Mouse (Mus musculus) neural tube, embryonic 11.5 days (tissue): ENCODE data around the gene Ncam1. TPM values are rescaled to one million over a fixed set of nuclear protein-coding genes. Genes with fewer than 3 reads are reported as not detected.

Experiments
- ATAC-seq: fragments of 200-750 bp; cut with Nextera tagmentation; 2 replicates; pipeline ENCODE4 v1.8.0; 2017; ENCODE audit warnings: moderate number of reproducible peaks, mild to moderate bottlenecking, moderate TSS enrichment, moderate library complexity; ENCODE audit not compliant: insufficient read depth, low FRiP score, low TSS enrichment
- DNase-seq: peaks from one replicate; pipeline ENCODE4 v3.0.0-alpha.2; 2015; ENCODE audit warnings: low spot score
- H3K27ac ChIP-seq: fragments of 300-500 bp; sonication (generic); 2 replicates; pipeline ENCODE4 v1.5.1; 2014; ENCODE audit warnings: low read depth, mild to moderate bottlenecking, low read length
- H3K27me3 ChIP-seq: fragments of 300-500 bp; sonication (generic); 2 replicates; pipeline ENCODE4 v1.6.1; 2014; ENCODE audit warnings: mild to moderate bottlenecking, low read length, mixed read lengths; ENCODE audit not compliant: control insufficient read depth, insufficient read depth
- H3K36me3 ChIP-seq: fragments of 300-500 bp; sonication (generic); 2 replicates; pipeline ENCODE4 v1.6.1; 2014; ENCODE audit warnings: mild to moderate bottlenecking, low read length, moderate library complexity, mixed read lengths; ENCODE audit not compliant: control insufficient read depth, insufficient read depth
- H3K4me1 ChIP-seq: fragments of 300-500 bp; sonication (generic); 2 replicates; pipeline ENCODE4 v1.6.1; 2014; ENCODE audit warnings: low read length, mixed read lengths; ENCODE audit not compliant: control insufficient read depth, insufficient read depth
- H3K4me2 ChIP-seq: fragments of 300-500 bp; sonication (generic); 2 replicates; pipeline ENCODE4 v1.6.1; 2014; ENCODE audit warnings: low read depth, mild to moderate bottlenecking, moderate library complexity
- H3K4me3 ChIP-seq: fragments of 300-500 bp; sonication (generic); 2 replicates; pipeline ENCODE4 v1.5.1; 2014; ENCODE audit warnings: low read depth, low read length
- H3K9ac ChIP-seq: fragments of 300-500 bp; sonication (generic); 2 replicates; pipeline ENCODE4 v1.6.1; 2014; ENCODE audit warnings: mild to moderate bottlenecking, low read length
- H3K9me3 ChIP-seq: fragments of 300-500 bp; sonication (generic); 2 replicates; pipeline ENCODE4 v1.6.1; 2016; ENCODE audit warnings: low read length; ENCODE audit not compliant: control insufficient read depth
- WGBS: fragments of 180-500 bp; shearing (Covaris S2); extraction: QIAGEN DNeasy Blood & Tissue Kit; methylation state at CpG from one replicate; pipeline ENCODE4 v1.1.7; 2014; 5-methylcytosine and 5-hydroxymethylcytosine counted together
- polyA plus RNA-seq: library from polyadenylated mRNA; unstranded; fragments of >200 nt; fragmentation: Nextera tagmentation; extraction: Ambion mirVana; gene quantifications from 2 replicates; pipeline ENCODE4 v1.2.1, GENCODE M21; 2014

Gene Ncam1
- polyA plus RNA-seq, 1 experiment from 2014 or later: 193 TPM

GRCm38 (mm10) chr9:49531257-49531656, 267.5 kb downstream of the Ncam1 start:
- no peak for ATAC-seq

DNA sequence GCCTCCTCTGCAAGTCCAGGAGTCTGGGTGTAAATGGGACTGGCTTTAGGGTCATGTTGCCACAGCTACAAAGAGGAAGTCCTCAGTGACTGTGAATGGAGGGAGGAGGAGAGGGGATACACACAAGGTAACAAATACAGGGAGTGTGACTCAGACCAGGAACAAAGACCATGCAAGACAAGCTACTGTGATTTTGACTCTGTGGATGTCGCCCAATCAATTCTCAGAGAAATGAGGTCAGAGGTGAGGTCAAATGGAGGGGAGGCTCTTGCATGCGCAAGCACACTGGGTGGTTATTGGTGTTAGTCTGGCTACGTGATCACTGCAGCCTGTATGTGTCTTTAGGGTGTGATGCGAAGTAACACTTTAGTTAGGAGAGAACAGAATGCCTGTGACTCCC, 268.0 kb downstream of the Ncam1 start:
- no peak overlapping the region for H3K27ac ChIP-seq
- DNase-seq (no peak), ATAC-seq (no peak)
- H3K4me3 ChIP-seq: no peak overlapping the region
- no peaks in the 10 kb centered on the region for H3K9me3 ChIP-seq
- H3K36me3 ChIP-seq: no peaks in the 10 kb centered on the region
- peaks cover 9% of the 10 kb centered on the region for H3K4me1 ChIP-seq
- 41% methylated on average over 4 of the region's 4 CpGs for WGBS
- H3K27me3 ChIP-seq: no peaks in the 10 kb centered on the region
- H3K4me2 ChIP-seq: no peak overlapping the region
- H3K9ac ChIP-seq: no peak overlapping the region

More at GRCm38 (mm10) chr9:49531257-49531656, 267.5 kb downstream of the Ncam1 start:
- no peak overlapping the region for H3K4me2 ChIP-seq
- H3K4me3 ChIP-seq: no peak overlapping the region
- no peaks in the 10 kb centered on the region for H3K27me3 ChIP-seq
- no peak for DNase-seq
- no peak overlapping the region for H3K27ac ChIP-seq
- H3K9ac ChIP-seq: no peak overlapping the region
- 52% methylated on average over 7 of the region's 7 CpGs for whole genome bisulfite sequencing
- peaks cover 14% of the 10 kb centered on the region for H3K4me1 ChIP-seq
- no peaks in the 10 kb centered on the region for H3K9me3 ChIP-seq
- H3K36me3 ChIP-seq: no peaks in the 10 kb centered on the region

DNA sequence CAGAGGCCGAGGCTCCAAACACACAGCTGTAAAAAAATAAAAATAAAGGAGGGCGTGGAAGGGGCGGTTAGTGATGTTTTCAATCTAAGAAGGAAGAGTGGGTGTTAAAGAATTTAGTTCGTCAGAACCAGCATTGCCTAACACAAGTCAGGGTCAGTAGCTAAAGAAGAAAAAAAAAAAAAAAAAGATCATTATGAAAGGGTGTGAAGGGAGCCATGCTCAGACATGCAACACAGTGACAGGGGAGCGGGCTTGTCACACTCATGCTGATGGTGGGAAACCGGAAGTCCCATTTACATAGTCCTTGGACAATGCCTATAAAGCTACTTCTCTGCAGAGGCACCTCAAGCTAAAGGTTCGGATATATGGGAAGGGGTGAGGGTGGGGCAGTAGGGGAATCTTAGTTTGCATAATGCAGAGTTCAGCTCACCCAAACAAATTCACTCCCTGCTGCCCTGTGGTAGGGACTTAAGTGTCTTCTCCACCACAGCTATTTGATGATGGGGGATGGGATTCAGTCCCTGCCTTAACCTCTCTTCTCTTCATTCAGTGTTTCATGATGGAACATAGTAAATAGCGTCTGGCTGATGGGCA, 269.3 kb downstream of the Ncam1 start:
- Histone ChIP-seq H3K4me2 (no peak overlapping the region), H3K9me3 (no peaks in the 10 kb centered on the region), H3K27ac (no peak overlapping the region), H3K4me3 (no peak overlapping the region), H3K4me1 (peaks cover 5% of the 10 kb centered on the region), H3K27me3 (no peaks in the 10 kb centered on the region), H3K36me3 (no peaks in the 10 kb centered on the region), H3K9ac (no peak overlapping the region)
- WGBS: 65% methylated on average over 8 of the region's 8 CpGs
- ATAC-seq (no peak), DNase-seq (no peak)

DNA sequence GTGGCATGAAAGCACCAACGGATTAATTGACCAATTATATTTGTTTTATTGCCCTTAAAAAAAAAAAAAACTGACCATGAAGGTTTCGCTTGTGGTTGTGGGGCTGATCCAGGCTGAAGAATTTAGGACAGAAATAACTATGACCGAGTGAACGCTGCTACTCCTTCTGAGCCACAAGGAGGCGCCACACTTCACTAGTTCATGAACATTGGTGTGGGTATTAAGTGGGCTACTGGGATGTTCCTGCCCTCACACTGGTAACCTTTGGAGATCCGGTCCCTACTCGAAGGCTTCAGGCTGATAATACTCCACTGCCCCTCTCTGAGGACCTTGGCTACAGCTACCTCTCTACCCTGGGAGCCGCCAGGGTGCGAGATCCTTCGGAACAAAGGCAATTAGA, 269.8 kb downstream of the Ncam1 start:
- ATAC-seq: no peak; the same call in 1 of the 2 replicates
- DNase-seq: peak; percentile 66
- WGBS: 53% methylated on average over 10 of the region's 10 CpGs

GRCm38 (mm10) chr9:49528026-49528425, 270.7 kb downstream of the Ncam1 start:
- H3K36me3 ChIP-seq: no peaks in the 10 kb centered on the region
- ATAC-seq (no peak), DNase-seq (no peak)
- WGBS: 81% methylated on average over 5 of the region's 5 CpGs
- no peaks in the 10 kb centered on the region for H3K9me3 ChIP-seq
- no peak overlapping the region for H3K4me2 ChIP-seq
- no peaks in the 10 kb centered on the region for H3K4me1 ChIP-seq
- H3K9ac ChIP-seq: no peak overlapping the region
- H3K4me3 ChIP-seq: no peak overlapping the region
- H3K27me3 ChIP-seq: no peaks in the 10 kb centered on the region
- H3K27ac ChIP-seq: no peak overlapping the region

More for the DNA sequence above, 269.8 kb downstream of the Ncam1 start:
- Histone ChIP-seq H3K27me3 (no peaks in the 10 kb centered on the region), H3K4me3 (no peak overlapping the region), H3K9me3 (no peaks in the 10 kb centered on the region), H3K4me2 (no peak overlapping the region), H3K4me1 (no peaks in the 10 kb centered on the region), H3K9ac (no peak overlapping the region), H3K27ac (no peak overlapping the region), H3K36me3 (no peaks in the 10 kb centered on the region)

- 59% methylated on average over 8 of the region's 8 CpGs for WGBS
These were observed 271.4 kb downstream of the Ncam1 start for GRCm38 (mm10) chr9:49527340-49527739.

GRCm38 (mm10) chr9:49524721-49525120, 274.0 kb downstream of the Ncam1 start:
- H3K27ac ChIP-seq: no peak overlapping the region
- H3K4me1 ChIP-seq: no peaks in the 10 kb centered on the region
- DNase-seq (no peak), ATAC-seq (no peak)
- no peak overlapping the region for H3K4me2 ChIP-seq
- H3K36me3 ChIP-seq: no peaks in the 10 kb centered on the region
- no peak overlapping the region for H3K4me3 ChIP-seq
- 80% methylated on average over 9 of the region's 9 CpGs for WGBS
- no peaks in the 10 kb centered on the region for H3K27me3 ChIP-seq
- H3K9me3 ChIP-seq: no peaks in the 10 kb centered on the region
- no peak overlapping the region for H3K9ac ChIP-seq

More at GRCm38 (mm10) chr9:49527340-49527739, 271.4 kb downstream of the Ncam1 start:
- no peaks in the 10 kb centered on the region for H3K4me1 ChIP-seq
- no peaks in the 10 kb centered on the region for H3K27me3 ChIP-seq
- no peaks in the 10 kb centered on the region for H3K36me3 ChIP-seq
- no peaks in the 10 kb centered on the region for H3K9me3 ChIP-seq
- ATAC-seq (no peak), DNase-seq (no peak)
- H3K4me3 ChIP-seq: no peak overlapping the region
- no peak overlapping the region for H3K9ac ChIP-seq
- 0 out of 2 replicates have a peak overlapping the region, but pooled peaks have one; percentile 39 for H3K27ac ChIP-seq
- no peak overlapping the region for H3K4me2 ChIP-seq

DNA sequence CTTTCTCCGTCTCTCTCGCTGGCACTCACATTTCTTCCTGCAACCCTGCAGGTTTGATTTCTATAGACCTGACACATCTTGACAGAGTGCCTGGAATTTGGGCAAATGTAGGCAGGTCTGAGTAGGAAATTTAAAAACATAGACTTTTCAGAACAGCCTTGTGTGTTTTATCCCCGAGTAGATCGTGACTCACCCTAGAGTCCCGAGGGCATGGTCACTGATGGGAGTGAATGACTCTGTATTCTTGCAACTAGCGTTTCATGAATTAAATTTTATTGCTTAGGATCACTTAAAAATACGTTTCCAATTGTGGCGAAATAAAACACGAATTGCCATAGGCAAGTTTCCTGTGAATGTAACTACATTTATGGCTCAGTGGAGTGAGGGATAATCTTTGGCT, 274.8 kb downstream of the Ncam1 start:
- H3K4me1 ChIP-seq: no peaks in the 10 kb centered on the region
- no peak for ATAC-seq
- no peak overlapping the region for H3K27ac ChIP-seq
- H3K4me3 ChIP-seq: no peak overlapping the region
- H3K36me3 ChIP-seq: no peaks in the 10 kb centered on the region
- H3K27me3 ChIP-seq: no peaks in the 10 kb centered on the region
- DNase-seq: no peak
- no peaks in the 10 kb centered on the region for H3K9me3 ChIP-seq
- 89% methylated on average over 9 of the region's 9 CpGs for WGBS
- no peak overlapping the region for H3K9ac ChIP-seq
- H3K4me2 ChIP-seq: no peak overlapping the region

GRCm38 (mm10) chr9:49514306-49514705, 284.4 kb downstream of the Ncam1 start:
- H3K9ac ChIP-seq: no peak overlapping the region

More at GRCm38 (mm10) chr9:49514306-49514705, 284.4 kb downstream of the Ncam1 start:
- no peaks in the 10 kb centered on the region for H3K4me1 ChIP-seq
- ATAC-seq (no peak), DNase-seq (no peak)
- H3K4me2 ChIP-seq: no peak overlapping the region
- 79% methylated on average over 2 of the region's 2 CpGs for WGBS
- H3K36me3 ChIP-seq: no peaks in the 10 kb centered on the region
- no peak overlapping the region for H3K4me3 ChIP-seq
- H3K27me3 ChIP-seq: no peaks in the 10 kb centered on the region
- H3K9me3 ChIP-seq: no peaks in the 10 kb centered on the region
- no peak overlapping the region for H3K27ac ChIP-seq
